Mouse (Mus musculus) heart, adult 2 months (tissue): ENCODE data around the gene Hist1h2bh.

Experiments
- CTCF ChIP-seq: fragments of 200-600 bp; IDR thresholded peaks from 2 replicates; pipeline ENCODE4 v1.8.1; 2022; ENCODE audit warnings: antibody characterized with exemption, mild to moderate bottlenecking, moderate library complexity
- POLR2A ChIP-seq: fragments of 200-500 bp; IDR thresholded peaks from 2 replicates; pipeline ENCODE4 v1.6.1; 2011; ENCODE audit warnings: mild to moderate bottlenecking, low read depth, low read length, control low read depth; ENCODE audit not compliant: insufficient read depth

DNA sequence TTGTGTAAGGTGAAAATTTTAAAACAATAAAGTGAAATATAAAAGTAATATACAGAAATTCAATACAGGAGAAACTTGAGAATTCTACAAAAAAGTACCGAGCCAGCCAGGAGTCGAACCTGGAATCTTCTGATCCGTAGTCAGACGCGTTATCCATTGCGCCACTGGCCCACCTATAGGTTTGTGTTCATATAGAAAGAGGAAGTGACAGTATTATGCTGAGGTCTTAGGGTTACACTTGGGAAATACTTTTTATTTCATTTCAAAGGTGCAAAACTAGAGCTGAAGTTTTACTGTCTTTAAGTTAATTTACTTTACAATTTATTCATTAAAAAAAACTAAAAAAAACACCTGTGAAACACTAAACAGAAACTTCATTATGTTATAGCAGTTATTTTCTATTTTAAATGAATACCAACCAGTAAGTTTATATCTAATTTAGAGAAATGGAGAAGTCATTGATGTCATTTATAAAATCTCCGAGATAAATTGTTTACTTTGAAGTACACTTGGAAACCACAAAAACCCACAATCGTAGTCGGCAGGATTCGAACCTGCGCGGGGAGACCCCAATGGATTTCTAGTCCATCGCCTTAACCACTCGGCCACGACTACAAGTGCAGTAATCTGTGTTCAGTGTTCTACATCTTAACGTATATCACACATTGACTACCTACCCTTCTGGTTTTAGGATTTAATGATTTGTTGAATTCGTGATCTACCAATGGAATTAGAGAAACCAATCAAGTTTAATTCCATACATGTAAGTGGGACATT is 42.6 kb downstream of the Hist1h2bh start:
- TF ChIP-seq POLR2A (no peak), CTCF (no peak)
